In genomic region chr1:76957411-76957810, GRCm38 (mm10) we compare ENCODE assay signal across 25 mouse cellular contexts.
"Had no signal": no experiment of that assay in that cellular context is flagged by ENCODE, and none has a peak within 500 bp of the region (broad histone marks: within the 10 kb centered on the region; RNA-seq: fewer than 3 reads in every experiment).

No protein-coding gene starts in this region.

- ATAC-seq: hindbrain, postnatal 0 days; intestine, embryonic 16.5 days had no signal

- H3K9ac ChIP-seq: heart, embryonic 13.5 days; heart, embryonic 15.5 days; hindbrain, embryonic 13.5 days; hindbrain, embryonic 15.5 days; kidney, embryonic 15.5 days; liver, embryonic 13.5 days had no signal

- H3K4me1 ChIP-seq: heart, embryonic 13.5 days; heart, embryonic 15.5 days; hindbrain, embryonic 13.5 days; hindbrain, embryonic 15.5 days; kidney, embryonic 15.5 days; liver, embryonic 13.5 days had no signal

- H3K9me3 ChIP-seq: heart, embryonic 13.5 days; heart, embryonic 15.5 days; hindbrain, embryonic 13.5 days; hindbrain, embryonic 15.5 days; kidney, embryonic 15.5 days; liver, embryonic 13.5 days had no signal

- H3K4me3 ChIP-seq: heart, adult 2 months; heart, embryonic 13.5 days; heart, embryonic 15.5 days; hindbrain, embryonic 13.5 days; hindbrain, embryonic 15.5 days; kidney, embryonic 15.5 days; layer of hippocampus, adult 2 months; left cerebral cortex, adult 2 months; liver, embryonic 13.5 days had no signal

- H3K4me2 ChIP-seq: heart, embryonic 11.5 days; heart, embryonic 13.5 days; heart, embryonic 15.5 days; hindbrain, embryonic 13.5 days; hindbrain, embryonic 15.5 days; kidney, embryonic 15.5 days; liver, embryonic 11.5 days; liver, embryonic 13.5 days had no signal

- H3K27me3 ChIP-seq: heart, embryonic 13.5 days; heart, embryonic 15.5 days; hindbrain, embryonic 13.5 days; hindbrain, embryonic 15.5 days; kidney, embryonic 15.5 days; liver, embryonic 13.5 days had no signal

- H3K27ac ChIP-seq: heart, adult 2 months; heart, embryonic 13.5 days; heart, embryonic 15.5 days; hindbrain, embryonic 13.5 days; hindbrain, embryonic 15.5 days; hindbrain, postnatal 0 days; kidney, embryonic 15.5 days; kidney, postnatal 0 days; layer of hippocampus, adult 2 months; left cerebral cortex, adult 2 months; liver, embryonic 13.5 days had no signal

- H3K36me3 ChIP-seq: heart, embryonic 13.5 days; heart, embryonic 15.5 days; hindbrain, embryonic 13.5 days; hindbrain, embryonic 15.5 days; kidney, embryonic 15.5 days; liver, embryonic 13.5 days had no signal

- DNase-seq: gastrocnemius, postnatal 14 days; gastrocnemius, postnatal 36 days; heart, adult 11 months; heart, adult 2 months; heart, postnatal 14 days; heart, postnatal 36 days; kidney, adult 11 months; kidney, adult 2 months; kidney, adult 9 months; kidney, postnatal 25 days; kidney, postnatal 4 days; liver; liver, embryonic 13.5 days had no signal
